Mouse (Mus musculus) embryonic facial prominence, embryonic 15.5 days (tissue): Measurements from ENCODE around the gene Cactin. TPM values are rescaled to one million over a fixed set of nuclear protein-coding genes. Genes with fewer than 3 reads are reported as not detected.

Experiments used
- ATAC-seq: fragments of 200-750 bp; cut with Nextera tagmentation; 2 replicates; pipeline ENCODE4 v1.8.0; 2017; ENCODE audit warnings: low read depth, moderate TSS enrichment; ENCODE audit not compliant: insufficient number of reproducible peaks, low FRiP score, low TSS enrichment
- H3K27ac ChIP-seq: fragments of 300-500 bp; sonication (generic); replicated peaks from 2 replicates; pipeline ENCODE4 v1.5.1; 2015; ENCODE audit warnings: mild to moderate bottlenecking, inconsistent platforms
- H3K27me3 ChIP-seq: fragments of 300-500 bp; sonication (generic); 2 replicates; pipeline ENCODE4 v1.6.1; 2015; ENCODE audit warnings: inconsistent platforms
- H3K36me3 ChIP-seq: fragments of 300-500 bp; sonication (generic); 2 replicates; pipeline ENCODE4 v1.6.1; 2015; ENCODE audit warnings: mild to moderate bottlenecking, inconsistent platforms
- H3K4me1 ChIP-seq: fragments of 300-500 bp; sonication (generic); 2 replicates; pipeline ENCODE4 v1.6.1; 2015; ENCODE audit warnings: inconsistent platforms
- H3K4me2 ChIP-seq: fragments of 300-500 bp; sonication (generic); replicated peaks from 2 replicates; pipeline ENCODE4 v1.6.1; 2015; ENCODE audit warnings: mild to moderate bottlenecking, inconsistent platforms
- H3K4me3 ChIP-seq: fragments of 300-500 bp; sonication (generic); replicated peaks from 2 replicates; pipeline ENCODE4 v1.5.1; 2015; ENCODE audit warnings: mild to moderate bottlenecking, inconsistent platforms
- H3K9ac ChIP-seq: fragments of 300-500 bp; sonication (generic); 2 replicates; pipeline ENCODE4 v1.6.1; 2015; ENCODE audit warnings: inconsistent platforms
- H3K9me3 ChIP-seq: fragments of 300-500 bp; sonication (generic); replicated peaks from 2 replicates; pipeline ENCODE4 v1.6.1; 2016; ENCODE audit warnings: inconsistent platforms
- WGBS: fragments of 180-500 bp; shearing (Covaris S2); methylation state at CpG from one replicate; pipeline ENCODE4 v1.1.7; 2015; 5-methylcytosine and 5-hydroxymethylcytosine counted together
- polyA plus RNA-seq: library from polyadenylated mRNA; unstranded; fragments of >200 nt; fragmentation: Nextera tagmentation; extraction: Ambion mirVana; gene quantifications from 2 replicates; pipeline ENCODE4 v1.2.1, GENCODE M21; 2015

Gene Cactin
- polyA plus RNA-seq, 1 experiment from 2014 or later = 44.0 TPM

DNA sequence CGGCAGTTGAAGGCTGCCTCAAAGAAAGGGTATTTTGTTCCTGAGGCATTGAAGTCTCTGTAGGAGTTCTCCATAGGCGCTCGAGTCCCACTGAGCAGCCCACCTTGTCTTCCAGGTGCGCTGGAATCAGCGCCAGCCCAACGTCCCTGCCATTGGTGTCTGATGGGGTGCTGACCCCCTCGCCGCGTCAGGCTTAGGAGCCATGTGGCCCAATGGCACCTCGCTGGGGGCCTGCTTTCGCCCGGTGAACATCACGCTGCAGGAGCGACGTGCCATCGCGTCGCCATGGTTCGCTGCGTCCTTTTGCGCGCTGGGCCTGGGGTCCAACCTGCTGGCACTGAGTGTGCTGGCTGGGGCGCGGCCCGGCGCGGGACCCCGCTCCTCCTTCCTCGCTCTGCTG lies 11.4 kb downstream of the Cactin start:
- H3K9me3 ChIP-seq = no peaks in the 10 kb centered on the region
- no peak overlapping the region for H3K9ac ChIP-seq
- H3K27me3 ChIP-seq = peaks cover 13% of the 10 kb centered on the region
- H3K4me2 ChIP-seq = 0 out of 2 replicates have a peak overlapping the region, but pooled peaks have one; percentile 2
- no peak for ATAC-seq
- 0 out of 2 replicates have a peak overlapping the region, but pooled peaks have one; percentile 3 for H3K4me3 ChIP-seq
- H3K27ac ChIP-seq = no peak overlapping the region
- H3K36me3 ChIP-seq = peaks cover 1% of the 10 kb centered on the region
- H3K4me1 ChIP-seq = peaks cover 66% of the 10 kb centered on the region
- whole genome bisulfite sequencing = 27% methylated on average over 29 of the region's 29 CpGs

- H3K27me3 ChIP-seq = peaks cover 24% of the 10 kb centered on the region
- ATAC-seq = no peak
- WGBS = 59% methylated on average over 11 of the region's 11 CpGs
- H3K36me3 ChIP-seq = no peaks in the 10 kb centered on the region
- H3K27ac ChIP-seq = peak overlapping the region; percentile 86; the same call in 1 of the 2 replicates
- no peak overlapping the region for H3K4me2 ChIP-seq
- peaks cover 50% of the 10 kb centered on the region for H3K4me1 ChIP-seq
- no peaks in the 10 kb centered on the region for H3K9me3 ChIP-seq
- H3K4me3 ChIP-seq = no peak overlapping the region
- no peak overlapping the region for H3K9ac ChIP-seq
Observed at GRCm38 (mm10) chr10:81334324-81334723, 13.4 kb downstream of the Cactin start.

DNA sequence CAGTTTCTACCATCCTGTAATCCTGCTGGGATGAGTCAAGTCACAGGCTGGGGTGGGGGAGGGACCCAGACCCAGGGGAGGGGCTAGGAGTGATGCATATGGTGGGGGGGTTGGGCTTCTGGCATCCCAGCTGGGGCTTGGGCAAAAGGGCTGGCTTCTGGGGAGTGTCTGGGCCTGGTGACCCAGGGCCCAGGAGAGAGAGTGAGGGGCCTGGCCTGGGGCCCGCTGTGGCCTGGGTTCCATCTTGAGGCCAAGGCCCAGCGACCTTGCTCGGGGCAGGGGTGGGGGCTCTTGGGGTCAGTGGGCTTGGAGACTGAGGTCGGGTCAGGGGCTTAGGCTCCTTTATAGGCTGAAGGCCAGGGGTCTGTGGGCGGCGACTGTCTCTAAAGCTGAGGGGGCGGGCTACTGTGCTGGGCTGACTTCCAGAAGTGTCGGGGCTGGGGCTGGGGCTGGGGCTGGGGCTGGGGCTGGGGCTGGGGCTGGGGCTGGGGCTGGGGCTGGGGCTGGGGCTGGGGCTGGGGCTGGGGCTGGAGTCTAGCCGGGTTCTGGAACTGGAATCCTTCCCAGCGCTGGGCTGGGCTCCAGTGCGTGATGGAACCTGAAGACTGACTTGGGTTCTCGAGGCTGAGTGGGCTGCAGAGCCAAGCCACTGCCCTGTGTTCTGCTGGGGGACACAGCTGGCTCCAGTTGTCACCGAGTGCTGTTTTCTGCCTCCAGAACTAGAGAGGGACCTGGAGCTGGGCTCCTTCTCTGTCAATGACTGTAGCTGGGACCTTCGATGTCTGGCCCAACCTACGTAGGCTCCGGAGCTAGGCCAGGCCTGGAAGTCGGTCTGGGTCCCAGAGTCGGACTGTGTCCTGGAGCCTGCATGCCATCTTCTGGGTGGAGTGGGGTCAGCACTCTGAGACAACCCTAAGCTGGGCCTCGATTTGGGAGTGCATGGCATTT lies 14.8 kb downstream of the Cactin start:
- ATAC-seq = peak; percentile 58
- Histone ChIP-seq H3K4me1 (peaks cover 40% of the 10 kb centered on the region), H3K27ac (peak overlapping the region; percentile 86), H3K27me3 (peaks cover 26% of the 10 kb centered on the region), H3K4me2 (peak overlapping the region; percentile 23), H3K36me3 (no peaks in the 10 kb centered on the region), H3K9me3 (no peaks in the 10 kb centered on the region), H3K4me3 (no peak overlapping the region), H3K9ac (no peak overlapping the region)
- WGBS = 39% methylated on average over 18 of the region's 19 CpGs

GRCm38 (mm10) chr10:81336558-81336957 lies 15.7 kb downstream of the Cactin start:
- peaks cover 42% of the 10 kb centered on the region for H3K4me1 ChIP-seq
- H3K4me2 ChIP-seq = peak overlapping the region; percentile 4; the same call in 1 of the 2 replicates
- H3K36me3 ChIP-seq = no peaks in the 10 kb centered on the region
- H3K27me3 ChIP-seq = peaks cover 35% of the 10 kb centered on the region
- H3K9me3 ChIP-seq = no peaks in the 10 kb centered on the region
- H3K4me3 ChIP-seq = no peak overlapping the region
- WGBS = 87% methylated on average over 4 of the region's 4 CpGs
- no peak for ATAC-seq
- H3K27ac ChIP-seq = peak overlapping the region; percentile 85
- H3K9ac ChIP-seq = no peak overlapping the region

GRCm38 (mm10) chr10:81340551-81341332 lies 19.8 kb downstream of the Cactin start:
- Histone ChIP-seq H3K9me3 (no peaks in the 10 kb centered on the region), H3K4me1 (peaks cover 25% of the 10 kb centered on the region), H3K4me2 (no peak overlapping the region), H3K4me3 (no peak overlapping the region), H3K9ac (no peak overlapping the region), H3K27me3 (peaks cover 55% of the 10 kb centered on the region), H3K27ac (no peak overlapping the region), H3K36me3 (0 out of 2 replicates have a peak, but pooled peaks cover under 1% of the 10 kb centered on the region)
- no peak for ATAC-seq
- WGBS = 35% methylated on average over 17 of the region's 17 CpGs

DNA sequence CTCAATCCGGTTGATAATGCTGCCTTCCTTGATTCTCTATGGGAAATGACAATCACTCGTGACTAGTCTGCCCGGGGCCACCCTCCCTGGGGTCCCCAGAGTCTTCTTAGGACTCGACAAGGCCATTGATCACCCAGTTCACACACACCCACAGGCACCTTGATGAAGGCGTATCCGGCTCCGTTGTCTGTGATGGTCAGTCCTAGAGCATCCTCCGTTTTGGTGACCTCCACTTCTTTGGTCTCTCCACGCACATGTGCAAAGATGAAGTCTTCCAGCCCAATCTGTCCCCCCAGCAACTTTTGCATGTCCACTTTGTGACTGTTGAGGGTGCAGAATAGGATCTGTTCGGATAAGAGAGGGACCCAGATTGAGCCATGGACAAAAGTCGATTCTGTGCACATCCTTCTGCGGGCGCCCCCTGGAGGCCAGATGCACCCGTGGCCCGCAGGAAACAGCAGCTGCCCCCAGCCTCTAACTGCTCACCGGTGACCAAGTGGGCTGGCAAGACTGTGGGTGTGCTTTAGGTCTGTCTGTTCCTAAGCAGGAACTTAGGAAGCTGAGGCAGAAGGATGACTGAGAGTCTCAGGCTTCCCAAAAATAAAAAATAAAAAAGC lies 20.5 kb downstream of the Cactin start:
- H3K4me3 ChIP-seq = no peak overlapping the region
- 0 out of 2 replicates have a peak, but pooled peaks cover 5% of the 10 kb centered on the region for H3K36me3 ChIP-seq
- no peaks in the 10 kb centered on the region for H3K9me3 ChIP-seq
- no peak overlapping the region for H3K4me2 ChIP-seq
- no peak overlapping the region for H3K9ac ChIP-seq
- peaks cover 20% of the 10 kb centered on the region for H3K4me1 ChIP-seq
- no peak for ATAC-seq
- 37% methylated on average over 16 of the region's 16 CpGs for WGBS
- H3K27ac ChIP-seq = no peak overlapping the region
- peaks cover 55% of the 10 kb centered on the region for H3K27me3 ChIP-seq

- WGBS = 6% methylated on average over 57 of the region's 67 CpGs
- H3K4me2 ChIP-seq = peak within 1 kb of the TSS; percentile 77
- peaks cover 51% of the 10 kb centered on the region for H3K27me3 ChIP-seq
Observed at GRCm38 (mm10) chr10:81342686-81343505, 22.0 kb downstream of the Cactin start, which contains the start of gene Gipc3. Gene Gipc3, minus strand, starts transcription at chr10:81343266.

GRCm38 (mm10) chr10:81344421-81345161 lies 23.7 kb downstream of the Cactin start:
- peaks cover 43% of the 10 kb centered on the region for H3K4me1 ChIP-seq
- H3K4me2 ChIP-seq = no peak overlapping the region
- H3K9ac ChIP-seq = no peak overlapping the region
- no peak overlapping the region for H3K27ac ChIP-seq
- H3K27me3 ChIP-seq = peaks cover 44% of the 10 kb centered on the region
- peaks cover 13% of the 10 kb centered on the region for H3K36me3 ChIP-seq
- no peak for ATAC-seq
- H3K9me3 ChIP-seq = no peaks in the 10 kb centered on the region
- 49% methylated on average over 8 of the region's 8 CpGs for WGBS
- no peak overlapping the region for H3K4me3 ChIP-seq

More at GRCm38 (mm10) chr10:81342686-81343505, 22.0 kb downstream of the Cactin start, which contains the start of gene Gipc3:
- H3K4me1 ChIP-seq = peaks cover 29% of the 10 kb centered on the region
- peak within 1 kb of the TSS; percentile 45 for H3K4me3 ChIP-seq
- peaks cover 12% of the 10 kb centered on the region for H3K36me3 ChIP-seq
- H3K9me3 ChIP-seq = no peaks in the 10 kb centered on the region
- H3K9ac ChIP-seq = peak within 1 kb of the TSS; percentile 24; the same call in 1 of the 2 replicates
- no peak within 1 kb of the TSS for H3K27ac ChIP-seq
- ATAC-seq = no peak

DNA sequence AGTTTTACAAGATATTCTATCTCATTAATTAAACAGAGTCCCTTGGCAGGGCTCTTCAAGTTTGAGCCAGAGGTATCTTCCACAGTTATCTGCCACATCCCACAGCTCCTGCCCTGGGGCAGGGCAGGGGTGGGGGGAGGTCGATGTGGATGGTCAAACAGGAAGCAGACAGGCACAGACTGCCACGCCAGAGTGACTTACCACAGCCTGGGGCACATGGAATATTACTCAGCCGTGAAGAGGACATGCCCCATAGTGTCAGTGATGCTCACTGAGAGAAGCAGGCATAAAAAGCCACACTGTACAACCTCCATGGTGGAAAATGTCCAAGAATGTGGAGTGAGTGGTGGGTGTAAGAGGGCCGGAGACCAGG lies 24.2 kb downstream of the Cactin start:
- no peak overlapping the region for H3K4me2 ChIP-seq
- no peak for ATAC-seq
- no peak overlapping the region for H3K4me3 ChIP-seq
- H3K36me3 ChIP-seq = peaks cover 13% of the 10 kb centered on the region
- WGBS = 77% methylated on average over 4 of the region's 4 CpGs
- H3K9me3 ChIP-seq = no peaks in the 10 kb centered on the region
- no peak overlapping the region for H3K9ac ChIP-seq
- no peak overlapping the region for H3K27ac ChIP-seq
- peaks cover 44% of the 10 kb centered on the region for H3K27me3 ChIP-seq
- peaks cover 47% of the 10 kb centered on the region for H3K4me1 ChIP-seq
